Mouse (Mus musculus) right cerebral cortex, postnatal 4 days (tissue): ENCODE measurements around the gene Rnf207.

ENCODE experiments used
- DNase-seq: peaks from one replicate; pipeline ENCODE4 v3.0.0-alpha.2; 2022

The Rnf207 gene

GRCm38 (mm10) chr4:152318517-152319234 is at the start of gene Rnf207:
Gene Rnf207, minus strand, starts transcription at chr4:152318993.
- DNase-seq: peak; percentile 57

GRCm38 (mm10) chr4:152365228-152365627 is 46.4 kb upstream of the Rnf207 start:
- no peak for DNase-seq

GRCm38 (mm10) chr4:152362180-152362579 is 43.4 kb upstream of the Rnf207 start:
- no peak for DNase-seq

- no peak for DNase-seq
These were observed 42.1 kb upstream of the Rnf207 start for GRCm38 (mm10) chr4:152360855-152361254.

GRCm38 (mm10) chr4:152359700-152360099 is 40.9 kb upstream of the Rnf207 start:
- DNase-seq: no peak

DNA sequence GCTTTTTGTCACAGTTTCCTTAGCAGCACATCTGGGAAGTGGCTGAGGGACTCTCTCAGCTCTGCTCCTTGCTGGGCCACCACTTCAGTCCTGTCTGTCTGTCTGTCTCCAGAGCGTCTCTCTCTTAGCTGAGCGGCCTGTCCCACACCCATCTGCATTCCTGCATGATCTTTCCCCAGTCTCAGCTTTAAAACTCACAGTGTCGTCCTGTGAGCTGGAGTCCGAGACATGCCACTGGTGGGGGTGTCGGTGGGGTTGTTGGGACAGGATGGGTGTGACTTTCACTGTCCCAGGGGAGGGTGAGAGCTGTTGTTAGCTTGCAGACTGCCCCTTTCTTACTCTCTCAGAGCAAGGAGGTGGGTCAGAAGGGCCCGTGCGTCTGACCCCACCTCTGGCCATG is 36.9 kb upstream of the Rnf207 start:
- no peak for DNase-seq

GRCm38 (mm10) chr4:152353886-152354637 is 35.3 kb upstream of the Rnf207 start:
- no peak for DNase-seq

DNA sequence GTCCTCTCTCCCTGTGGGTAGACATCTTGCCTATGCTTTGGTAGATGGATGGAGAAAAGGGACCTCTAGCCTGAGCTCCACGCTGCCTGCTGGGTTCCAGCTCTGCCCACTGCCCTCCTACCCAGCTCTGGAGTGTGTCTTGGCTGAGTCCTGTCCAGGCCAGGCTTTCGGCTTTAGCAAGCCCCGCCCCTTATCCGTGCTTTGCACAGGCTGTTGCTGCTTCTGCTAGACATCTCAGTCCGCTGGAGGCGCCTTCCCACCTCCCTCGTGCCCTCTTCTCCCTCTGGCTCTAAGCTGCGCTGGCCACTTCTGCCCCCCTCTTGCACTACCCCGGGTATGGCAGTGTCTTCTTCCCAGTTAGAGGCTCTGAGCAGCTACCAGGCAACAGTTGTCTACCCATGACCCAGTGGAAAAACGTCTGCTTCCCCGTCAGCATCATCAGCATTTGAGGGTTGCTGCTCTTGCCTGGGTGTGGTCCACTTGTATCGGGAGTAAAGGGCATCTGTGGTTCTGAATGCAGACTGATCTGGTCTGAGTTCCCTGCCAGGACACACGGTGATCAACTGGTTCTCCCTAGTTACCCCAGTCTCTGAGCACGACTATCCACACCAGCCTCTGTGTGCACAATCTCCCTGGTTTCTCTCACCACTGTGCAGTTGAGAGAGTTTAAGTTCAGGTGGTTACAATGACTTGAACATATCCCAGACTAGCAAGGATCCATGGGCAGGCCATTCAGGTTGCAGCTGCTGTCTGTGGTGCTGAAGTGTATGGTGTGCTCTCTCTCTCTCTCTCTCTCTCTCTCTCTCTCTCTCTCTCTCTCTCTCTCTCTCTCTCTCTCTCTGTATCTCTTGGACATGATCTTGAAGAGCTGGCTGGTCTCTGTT is 32.9 kb upstream of the Rnf207 start:
- DNase-seq: no peak

- DNase-seq: no peak
These were observed 32.1 kb upstream of the Rnf207 start for GRCm38 (mm10) chr4:152350722-152351421.

- peak; percentile 69 for DNase-seq
These were observed 31.1 kb upstream of the Rnf207 start for GRCm38 (mm10) chr4:152349837-152350381.

GRCm38 (mm10) chr4:152345120-152345889 is 26.5 kb upstream of the Rnf207 start:
- no peak for DNase-seq

DNA sequence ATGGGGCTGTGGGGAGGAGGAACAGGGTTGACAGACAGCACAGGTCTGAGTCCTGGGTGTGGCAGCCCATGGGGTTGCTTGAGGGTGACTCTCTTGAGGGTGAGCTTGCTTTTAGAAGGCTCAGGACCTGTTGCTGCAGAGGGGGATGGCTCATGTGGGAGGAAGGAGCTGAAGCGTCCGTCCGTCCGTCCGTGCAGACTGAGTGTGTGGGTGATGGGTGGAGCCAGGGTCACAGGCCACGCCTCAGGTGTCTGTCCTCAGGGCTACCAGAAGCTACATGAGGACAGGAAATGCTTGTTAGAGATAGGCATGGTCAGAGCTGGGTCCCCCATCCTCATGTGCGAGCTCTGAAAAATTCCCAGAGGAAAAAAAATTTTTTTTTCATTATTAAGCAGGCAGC is 25.9 kb upstream of the Rnf207 start:
- DNase-seq: no peak

DNA sequence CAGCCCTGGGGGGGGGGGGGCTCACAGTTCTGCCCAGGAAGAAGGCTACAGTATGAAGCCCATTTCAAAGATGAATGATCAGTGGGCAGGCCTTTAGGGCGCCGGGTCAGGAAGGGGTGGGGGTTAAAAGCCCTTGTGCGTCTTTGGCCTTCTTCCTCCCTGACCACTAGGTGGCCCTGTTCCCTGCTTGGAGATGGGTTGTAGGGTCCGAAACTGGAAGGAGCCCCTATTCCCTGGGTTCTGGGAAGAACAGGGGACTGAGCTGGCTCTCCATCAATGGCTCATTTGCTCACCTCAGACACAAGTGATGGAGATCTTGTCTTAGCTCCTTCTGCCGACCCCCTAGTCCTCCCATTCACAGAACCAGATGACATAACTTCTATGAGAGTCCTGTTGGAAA is 24.5 kb upstream of the Rnf207 start:
- no peak for DNase-seq

DNA sequence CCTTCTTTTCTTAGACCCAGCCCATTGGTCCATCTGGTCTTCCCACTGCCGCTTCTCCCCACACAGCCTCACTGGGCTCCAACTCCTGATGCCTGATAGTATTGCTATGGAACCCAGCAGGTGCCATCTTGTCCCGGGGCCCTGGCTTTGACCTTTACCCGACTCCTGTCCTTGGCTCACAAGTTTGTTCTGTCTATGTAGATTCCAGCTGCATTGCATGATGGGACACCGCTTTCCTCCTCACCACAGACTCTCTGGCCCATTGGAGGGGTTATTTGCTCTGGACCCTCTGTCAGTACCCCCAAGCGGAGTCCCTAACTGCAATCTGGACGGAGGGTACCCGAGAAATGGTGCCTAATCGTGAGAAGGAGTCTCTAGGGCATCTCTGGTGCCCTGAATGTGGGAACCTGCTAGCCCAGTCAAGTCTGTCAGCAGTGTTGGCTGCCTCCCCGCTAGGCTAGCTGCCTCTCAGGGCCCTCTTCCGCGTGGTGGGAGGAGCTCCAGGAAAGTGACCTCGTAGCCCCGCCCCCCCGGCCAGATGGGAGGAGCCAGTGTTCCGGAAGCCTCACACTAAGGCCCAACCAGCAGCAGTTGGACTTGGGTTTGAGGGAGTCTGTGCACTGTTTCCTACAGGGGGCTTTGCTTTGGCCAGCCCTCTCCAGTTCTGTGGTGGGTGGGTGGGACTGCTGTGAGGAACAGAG is 21.9 kb upstream of the Rnf207 start:
- no peak for DNase-seq

GRCm38 (mm10) chr4:152339293-152339790 is 20.5 kb upstream of the Rnf207 start:
- DNase-seq: no peak

GRCm38 (mm10) chr4:152338419-152339292 is 19.9 kb upstream of the Rnf207 start, which contains the start of gene Chd5:
Gene Chd5, plus strand, starts transcription at chr4:152338651.
- peak; percentile 83 for DNase-seq

DNA sequence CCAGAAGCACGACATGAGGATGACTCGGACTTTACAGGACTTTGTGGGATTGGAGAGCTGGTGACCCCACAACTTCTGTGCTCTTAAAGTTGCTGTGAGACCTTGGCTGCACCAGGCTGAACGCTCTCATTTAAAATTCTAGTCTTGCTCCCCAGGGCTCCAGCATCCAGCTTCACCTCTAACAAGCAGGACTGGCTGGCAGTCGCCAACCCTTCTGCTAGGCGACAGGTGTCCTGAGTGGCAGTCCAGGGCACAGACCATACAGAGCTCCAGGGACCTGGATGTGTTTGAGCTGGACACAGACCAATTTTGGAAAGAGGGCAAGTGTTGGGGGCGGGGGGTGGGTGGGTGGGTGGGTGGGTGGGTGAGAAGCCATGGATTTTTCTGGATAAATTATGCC is 19.0 kb upstream of the Rnf207 start:
- no peak for DNase-seq

GRCm38 (mm10) chr4:152333587-152333986 is 14.8 kb upstream of the Rnf207 start:
- DNase-seq: no peak

DNA sequence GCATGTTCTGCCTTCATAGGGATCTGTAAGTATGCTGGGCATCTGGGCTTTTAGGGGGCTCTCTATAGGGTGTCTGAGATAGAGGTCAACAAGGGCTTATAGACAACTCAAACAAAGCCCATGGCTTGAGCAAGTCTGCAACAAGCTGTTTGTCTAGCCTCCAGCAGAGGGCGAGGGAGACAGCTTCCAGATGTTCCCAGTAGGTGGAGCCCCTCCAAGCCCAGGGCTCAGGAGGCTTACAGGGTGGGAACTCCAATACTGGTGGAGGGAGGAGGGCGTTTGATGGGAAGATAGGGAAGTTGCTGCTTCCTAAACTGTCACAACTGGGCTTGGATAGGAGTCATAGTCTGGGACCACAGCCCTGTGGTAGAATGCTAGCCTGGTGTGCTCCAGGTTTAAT is 14.2 kb upstream of the Rnf207 start:
- DNase-seq: peak; percentile 77

GRCm38 (mm10) chr4:152328691-152329090 is 9.9 kb upstream of the Rnf207 start:
- DNase-seq: peak; percentile 71
